Mouse (Mus musculus) small intestine, adult 2 months (tissue): Measurements from ENCODE around the gene Spint2. TPM values are rescaled to one million over a fixed set of nuclear protein-coding genes. Genes with fewer than 3 reads are reported as not detected.

Experiments
- H3K27ac ChIP-seq: fragments of 200-500 bp; 2 replicates; pipeline ENCODE4 v1.5.1; 2012; ENCODE audit warnings: low read depth, low read length, control low read depth, inconsistent platforms; ENCODE audit not compliant: insufficient read depth
- H3K27me3 ChIP-seq: fragments of 200-500 bp; 2 replicates; pipeline ENCODE4 v1.6.1; 2012; ENCODE audit warnings: mild to moderate bottlenecking, moderate library complexity, low read length, inconsistent platforms; ENCODE audit not compliant: control insufficient read depth, insufficient read depth
- H3K36me3 ChIP-seq: fragments of 200-500 bp; 2 replicates; pipeline ENCODE4 v1.6.1; 2012; ENCODE audit warnings: mild to moderate bottlenecking, low read length, control low read depth, inconsistent platforms; ENCODE audit not compliant: control insufficient read depth, insufficient read depth
- H3K4me1 ChIP-seq: fragments of 200-500 bp; 2 replicates; pipeline ENCODE4 v1.6.1; 2012; ENCODE audit warnings: low read length, inconsistent platforms, mixed read lengths; ENCODE audit not compliant: control insufficient read depth, insufficient read depth, insufficient read length
- H3K4me3 ChIP-seq: fragments of 200-500 bp; 2 replicates; pipeline ENCODE4 v1.5.1; 2012; ENCODE audit warnings: low read depth, mild to moderate bottlenecking, control low read depth, inconsistent platforms, low read length, moderate library complexity
- CTCF ChIP-seq: fragments of 200-500 bp; IDR thresholded peaks from 2 replicates; pipeline ENCODE4 v1.5.1; 2012; ENCODE audit warnings: low read depth, mild to moderate bottlenecking, control low read depth, inconsistent platforms, low read length, moderate library complexity, mixed read lengths; ENCODE audit not compliant: insufficient replicate concordance, insufficient read length; ENCODE audit errors: extremely low read depth
- POLR2A ChIP-seq: fragments of 200-500 bp; IDR thresholded peaks from 2 replicates; pipeline ENCODE4 v1.6.1; 2012; ENCODE audit warnings: low read depth, mild to moderate bottlenecking, control low read depth, inconsistent platforms, low read length, moderate library complexity
- WGBS: fragments of 180-500 bp; shearing (Covaris S2); methylation state at CpG from one replicate; pipeline ENCODE4 v1.1.7; 2018; 5-methylcytosine and 5-hydroxymethylcytosine counted together
- polyA plus RNA-seq: library from polyadenylated mRNA; depleted of rRNA; stranded (reverse); fragments of >200 nt; gene quantifications from 2 replicates; pipeline ENCODE4 v1.2.3, GENCODE M21; 2012

Gene Spint2
- polyA plus RNA-seq, 1 experiment, result 1,754 TPM

- TF ChIP-seq POLR2A (peak; percentile 91), CTCF (peak; percentile 37; the same call in 1 of the 2 replicates)
- peak within 1 kb of the TSS; percentile 100 for H3K27ac ChIP-seq
- H3K4me1 ChIP-seq, result peaks cover 37% of the 10 kb centered on the region
- peaks cover 20% of the 10 kb centered on the region for H3K36me3 ChIP-seq
- H3K4me3 ChIP-seq, result peak within 1 kb of the TSS; percentile 90
- H3K27me3 ChIP-seq, result no peaks in the 10 kb centered on the region
- 15% methylated on average over 20 of the region's 20 CpGs for WGBS
Measured at GRCm38 (mm10) chr7:29248261-29248841, 33.4 kb downstream of the Spint2 start, which contains the start of gene 2200002D01Rik. TSS of gene 2200002D01Rik (minus strand) at chr7:29248466.

DNA sequence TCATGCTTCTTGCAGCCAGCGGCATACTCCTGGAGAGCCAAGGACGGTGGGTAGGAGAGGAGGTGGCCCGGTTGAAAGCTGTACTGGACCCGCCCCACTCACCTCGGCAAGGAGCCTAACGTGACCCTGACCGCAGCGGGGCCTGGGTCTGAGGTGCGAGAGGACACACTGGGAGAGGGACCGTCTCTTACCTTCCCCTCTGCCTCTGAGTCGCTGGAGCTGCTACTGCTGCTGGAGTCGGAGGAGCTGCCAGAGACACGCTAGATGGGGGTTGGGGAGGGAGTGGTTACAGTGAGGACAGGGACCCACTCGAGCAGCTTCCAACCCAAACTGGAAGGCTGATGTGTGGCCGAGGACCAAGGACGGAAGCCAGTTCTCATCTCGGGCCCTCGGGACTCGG, 34.0 kb downstream of the Spint2 start:
- TF ChIP-seq CTCF (no peak), POLR2A (no peak)
- peaks cover 20% of the 10 kb centered on the region for H3K36me3 ChIP-seq
- WGBS, result 13% methylated on average over 19 of the region's 19 CpGs
- peaks cover 31% of the 10 kb centered on the region for H3K4me1 ChIP-seq
- peak overlapping the region; percentile 100 for H3K27ac ChIP-seq
- H3K27me3 ChIP-seq, result no peaks in the 10 kb centered on the region
- peak overlapping the region; percentile 90 for H3K4me3 ChIP-seq

GRCm38 (mm10) chr7:29247314-29247700, 34.4 kb downstream of the Spint2 start:
- Histone ChIP-seq H3K36me3 (peaks cover 20% of the 10 kb centered on the region), H3K27ac (peak overlapping the region; percentile 100)

GRCm38 (mm10) chr7:29246619-29247313, 34.9 kb downstream of the Spint2 start:
- Histone ChIP-seq H3K4me1 (peaks cover 22% of the 10 kb centered on the region), H3K36me3 (peaks cover 20% of the 10 kb centered on the region), H3K27ac (peak overlapping the region; percentile 100), H3K4me3 (peak overlapping the region; percentile 90), H3K27me3 (no peaks in the 10 kb centered on the region)
- WGBS, result 47% methylated on average over 21 of the region's 21 CpGs
- TF ChIP-seq POLR2A, result no peak
- no peak for TF ChIP-seq CTCF

More at GRCm38 (mm10) chr7:29247314-29247700, 34.4 kb downstream of the Spint2 start:
- H3K4me3 ChIP-seq, result peak overlapping the region; percentile 90
- TF ChIP-seq CTCF (peak; percentile 91), POLR2A (peak; percentile 9; the same call in 1 of the 2 replicates)
- H3K4me1 ChIP-seq, result peaks cover 28% of the 10 kb centered on the region
- 10% methylated on average over 16 of the region's 16 CpGs for WGBS
- H3K27me3 ChIP-seq, result no peaks in the 10 kb centered on the region

DNA sequence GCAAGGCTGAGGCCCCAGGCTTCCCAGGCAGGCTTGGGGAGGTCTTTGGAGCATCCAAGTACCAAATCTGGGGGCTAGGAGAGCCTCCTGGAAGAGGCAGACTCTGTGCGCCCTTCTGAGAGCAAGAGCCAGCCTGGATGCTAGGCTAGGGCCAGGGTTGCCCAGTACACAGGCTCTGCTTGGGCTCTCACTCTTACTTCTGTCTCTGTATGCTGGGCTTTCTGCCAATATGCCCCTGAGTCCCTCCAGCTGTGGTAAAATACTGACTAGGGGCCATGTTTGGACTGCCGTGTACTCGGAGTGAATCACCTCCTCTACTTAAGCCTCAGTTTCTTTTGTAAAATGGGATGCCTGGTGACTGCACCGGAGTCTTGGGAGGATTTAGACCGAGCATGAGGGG, 35.7 kb downstream of the Spint2 start:
- 79% methylated on average over 5 of the region's 5 CpGs for WGBS
- H3K36me3 ChIP-seq, result peaks cover 20% of the 10 kb centered on the region
- H3K4me3 ChIP-seq, result peak overlapping the region; percentile 90
- peak overlapping the region; percentile 100 for H3K27ac ChIP-seq
- no peaks in the 10 kb centered on the region for H3K27me3 ChIP-seq
- TF ChIP-seq CTCF (no peak), POLR2A (0 out of 2 replicates have a peak, but pooled peaks have one; percentile 5)
- peaks cover 20% of the 10 kb centered on the region for H3K4me1 ChIP-seq

GRCm38 (mm10) chr7:29244732-29245416, 36.8 kb downstream of the Spint2 start:
- TF ChIP-seq CTCF (peak; percentile 76), POLR2A (no peak)
- Histone ChIP-seq H3K4me1 (peaks cover 14% of the 10 kb centered on the region), H3K27ac (peak overlapping the region; percentile 100), H3K4me3 (0 out of 2 replicates have a peak overlapping the region, but pooled peaks have one; percentile 90), H3K27me3 (no peaks in the 10 kb centered on the region), H3K36me3 (peaks cover 20% of the 10 kb centered on the region)
- 78% methylated on average over 7 of the region's 7 CpGs for WGBS
